Mouse (Mus musculus) thymus, postnatal 10 days (tissue): Measurements from ENCODE around the gene Bcar1.

Experiments
- DNase-seq, 2 experiments: peaks; one replicate each; pipeline ENCODE4 v3.0.0; 2021; ENCODE audit warnings: low spot score in 2 of 2

The Bcar1 gene

GRCm38 (mm10) chr8:111680423-111681028 lies 63.1 kb downstream of the Bcar1 start:
- no peak for DNase-seq

- DNase-seq = no peak
Measured at GRCm38 (mm10) chr8:111678848-111679247, 64.8 kb downstream of the Bcar1 start.

- peak; percentile 11 to 50 for DNase-seq
Measured at GRCm38 (mm10) chr8:111678111-111678510, 65.5 kb downstream of the Bcar1 start.

- peak in 1 of 2 experiments; percentile 40 for DNase-seq
Measured at GRCm38 (mm10) chr8:111676237-111676636, 67.4 kb downstream of the Bcar1 start.

GRCm38 (mm10) chr8:111666751-111667150 lies 76.9 kb downstream of the Bcar1 start:
- no peak for DNase-seq

GRCm38 (mm10) chr8:111662473-111662872 lies 81.1 kb downstream of the Bcar1 start:
- peak in 1 of 2 experiments; percentile 47 for DNase-seq
